Mouse (Mus musculus): Measurements from ENCODE around the gene Purb.

- TF ChIP-seq CTCF (conservative IDR thresholded peaks at IDR 0.05 in 1 of 2, IDR thresholded peaks at IDR 0.05 in 1 of 2; ENCODE audit: low read depth in 2 of 2, low read length in 2 of 2) (no peak), MEF2A (IDR thresholded peaks at IDR 0.05; ENCODE audit: borderline replicate concordance, low read depth, low read length) (no peak), ZC3H11A (IDR thresholded peaks at IDR 0.05; ENCODE audit: low read depth, low read length) (no peak), MYC (IDR thresholded peaks at IDR 0.05; ENCODE audit: low read depth, low read length) (no peak), POLR2A (IDR thresholded peaks at IDR 0.05; ENCODE audit: low read depth, low read length) (no peak), ZNF384 (IDR thresholded peaks at IDR 0.05; ENCODE audit: low read depth, low read length) (no peak), MAZ (IDR thresholded peaks at IDR 0.05; ENCODE audit: low read depth, low read length) (no peak), UBTF (IDR thresholded peaks at IDR 0.05; ENCODE audit: low read depth, low read length) (no peak), SIN3A (IDR thresholded peaks at IDR 0.05; ENCODE audit: low read length) (no peak), RAD21 (IDR thresholded peaks at IDR 0.05; ENCODE audit: low read depth, low read length) (no peak), TCF12 (IDR thresholded peaks at IDR 0.05; ENCODE audit: low read depth, low read length) (no peak), USF1 (IDR thresholded peaks at IDR 0.05; ENCODE audit: low read depth, low read length) (no peak), ZMIZ1 (IDR thresholded peaks at IDR 0.05; ENCODE audit: low read depth, low read length) (no peak), NRF1 (IDR thresholded peaks at IDR 0.05; ENCODE audit: low read depth, low read length) (no peak)
Measured at GRCm38 (mm10) chr11:6487496-6487895, 11.8 kb upstream of the Purb start.
